Mouse (Mus musculus): ENCODE measurements around the gene Gm13762. TPM values are rescaled to one million over a fixed set of nuclear protein-coding genes. Genes with fewer than 3 reads are reported as not detected.

Gm13762 gene
- not detected for polyA plus RNA-seq (2014; fragmentation: Illumina TruSeq; extraction: RNeasy Lipid Tissue Mini Kit (QIAGEN cat#74804); ENCODE audit: low read depth, low replicate concordance)

GRCm38 (mm10) chr2:88980181-88980580 is at the start of gene Gm13762:
Gm13762 (minus strand) TSS chr2:88980281.

GRCm38 (mm10) chr2:89018240-89018639 is 38.2 kb upstream of the Gm13762 start, which contains the start of gene Olfr1216:
Olfr1216 (minus strand) TSS chr2:89018340.

GRCm38 (mm10) chr2:89006873-89007272 is 26.8 kb upstream of the Gm13762 start, which contains the start of gene Olfr1215:
Olfr1215 (minus strand) TSS chr2:89006973.

GRCm38 (mm10) chr2:88992553-88992952 is 12.5 kb upstream of the Gm13762 start, which contains the start of gene Olfr1214:
Olfr1214 (minus strand) TSS chr2:88992653.

GRCm38 (mm10) chr2:88953669-88954068 is 26.4 kb downstream of the Gm13762 start, which contains the start of gene Olfr1212:
Olfr1212 (plus strand) TSS chr2:88953969.

GRCm38 (mm10) chr2:88938011-88938410 is 42.1 kb downstream of the Gm13762 start, which contains the start of gene Olfr1211:
Olfr1211 (minus strand) TSS chr2:88938111.

Other genes starting within 250 kb of the Gm13762 start
- not detected for gene Olfr1197, start 247.9 kb downstream of the Gm13762 start, polyA plus RNA-seq (2014; fragmentation: Illumina TruSeq; extraction: RNeasy Lipid Tissue Mini Kit (QIAGEN cat#74804); ENCODE audit: low read depth, low replicate concordance)
- not detected for gene Olfr1198, start 228.9 kb downstream of the Gm13762 start, polyA plus RNA-seq (2014; fragmentation: Illumina TruSeq; extraction: RNeasy Lipid Tissue Mini Kit (QIAGEN cat#74804); ENCODE audit: low read depth, low replicate concordance)
- not detected for gene Olfr1199, start 219.8 kb downstream of the Gm13762 start, polyA plus RNA-seq (2014; fragmentation: Illumina TruSeq; extraction: RNeasy Lipid Tissue Mini Kit (QIAGEN cat#74804); ENCODE audit: low read depth, low replicate concordance)
- gene Olfr1200, start 209.8 kb downstream of the Gm13762 start, polyA plus RNA-seq (2014; fragmentation: Illumina TruSeq; extraction: RNeasy Lipid Tissue Mini Kit (QIAGEN cat#74804); ENCODE audit: low read depth, low replicate concordance): not detected
- gene Olfr1201, start 187.2 kb downstream of the Gm13762 start, polyA plus RNA-seq (2014; fragmentation: Illumina TruSeq; extraction: RNeasy Lipid Tissue Mini Kit (QIAGEN cat#74804); ENCODE audit: low read depth, low replicate concordance): not detected
- not detected for gene Olfr1202, start 165.8 kb downstream of the Gm13762 start, polyA plus RNA-seq (2014; fragmentation: Illumina TruSeq; extraction: RNeasy Lipid Tissue Mini Kit (QIAGEN cat#74804); ENCODE audit: low read depth, low replicate concordance)
- gene Olfr1205, start 150.5 kb downstream of the Gm13762 start, polyA plus RNA-seq (2014; fragmentation: Illumina TruSeq; extraction: RNeasy Lipid Tissue Mini Kit (QIAGEN cat#74804); ENCODE audit: low read depth, low replicate concordance): not detected
- not detected for gene Olfr1204, start 131.0 kb downstream of the Gm13762 start, polyA plus RNA-seq (2014; fragmentation: Illumina TruSeq; extraction: RNeasy Lipid Tissue Mini Kit (QIAGEN cat#74804); ENCODE audit: low read depth, low replicate concordance)
- gene Olfr1206, start 117.0 kb downstream of the Gm13762 start, polyA plus RNA-seq (2014; fragmentation: Illumina TruSeq; extraction: RNeasy Lipid Tissue Mini Kit (QIAGEN cat#74804); ENCODE audit: low read depth, low replicate concordance): not detected
- gene Olfr1208, start 78.0 kb downstream of the Gm13762 start, polyA plus RNA-seq (2014; fragmentation: Illumina TruSeq; extraction: RNeasy Lipid Tissue Mini Kit (QIAGEN cat#74804); ENCODE audit: low read depth, low replicate concordance): not detected
- gene Olfr1209, start 65.1 kb downstream of the Gm13762 start, polyA plus RNA-seq (2014; fragmentation: Illumina TruSeq; extraction: RNeasy Lipid Tissue Mini Kit (QIAGEN cat#74804); ENCODE audit: low read depth, low replicate concordance): not detected
- not detected for gene Olfr1211, start 42.2 kb downstream of the Gm13762 start, polyA plus RNA-seq (2014; fragmentation: Illumina TruSeq; extraction: RNeasy Lipid Tissue Mini Kit (QIAGEN cat#74804); ENCODE audit: low read depth, low replicate concordance)
- gene Olfr1212, start 26.3 kb downstream of the Gm13762 start, polyA plus RNA-seq (2014; fragmentation: Illumina TruSeq; extraction: RNeasy Lipid Tissue Mini Kit (QIAGEN cat#74804); ENCODE audit: low read depth, low replicate concordance): not detected
- gene Olfr1214, start 12.4 kb upstream of the Gm13762 start, polyA plus RNA-seq (2014; fragmentation: Illumina TruSeq; extraction: RNeasy Lipid Tissue Mini Kit (QIAGEN cat#74804); ENCODE audit: low read depth, low replicate concordance): not detected
- not detected for gene Olfr1215, start 26.7 kb upstream of the Gm13762 start, polyA plus RNA-seq (2014; fragmentation: Illumina TruSeq; extraction: RNeasy Lipid Tissue Mini Kit (QIAGEN cat#74804); ENCODE audit: low read depth, low replicate concordance)
- gene Olfr1216, start 38.1 kb upstream of the Gm13762 start, polyA plus RNA-seq (2014; fragmentation: Illumina TruSeq; extraction: RNeasy Lipid Tissue Mini Kit (QIAGEN cat#74804); ENCODE audit: low read depth, low replicate concordance): not detected
- gene Olfr1217, start 51.8 kb upstream of the Gm13762 start, polyA plus RNA-seq (2014; fragmentation: Illumina TruSeq; extraction: RNeasy Lipid Tissue Mini Kit (QIAGEN cat#74804); ENCODE audit: low read depth, low replicate concordance): not detected
- not detected for gene Olfr1218, start 80.9 kb upstream of the Gm13762 start, polyA plus RNA-seq (2014; fragmentation: Illumina TruSeq; extraction: RNeasy Lipid Tissue Mini Kit (QIAGEN cat#74804); ENCODE audit: low read depth, low replicate concordance)
- gene Olfr1219, start 103.2 kb upstream of the Gm13762 start, polyA plus RNA-seq (2014; fragmentation: Illumina TruSeq; extraction: RNeasy Lipid Tissue Mini Kit (QIAGEN cat#74804); ENCODE audit: low read depth, low replicate concordance): not detected
- gene Olfr1220, start 126.6 kb upstream of the Gm13762 start, polyA plus RNA-seq (2014; fragmentation: Illumina TruSeq; extraction: RNeasy Lipid Tissue Mini Kit (QIAGEN cat#74804); ENCODE audit: low read depth, low replicate concordance): not detected
- not detected for gene Olfr1221, start 137.0 kb upstream of the Gm13762 start, polyA plus RNA-seq (2014; fragmentation: Illumina TruSeq; extraction: RNeasy Lipid Tissue Mini Kit (QIAGEN cat#74804); ENCODE audit: low read depth, low replicate concordance)
- not detected for gene Olfr1222, start 152.8 kb upstream of the Gm13762 start, polyA plus RNA-seq (2014; fragmentation: Illumina TruSeq; extraction: RNeasy Lipid Tissue Mini Kit (QIAGEN cat#74804); ENCODE audit: low read depth, low replicate concordance)
- not detected for gene Olfr1223, start 171.3 kb upstream of the Gm13762 start, polyA plus RNA-seq (2014; fragmentation: Illumina TruSeq; extraction: RNeasy Lipid Tissue Mini Kit (QIAGEN cat#74804); ENCODE audit: low read depth, low replicate concordance)
- not detected for gene Olfr1224-ps1, start 183.8 kb upstream of the Gm13762 start, polyA plus RNA-seq (2014; fragmentation: Illumina TruSeq; extraction: RNeasy Lipid Tissue Mini Kit (QIAGEN cat#74804); ENCODE audit: low read depth, low replicate concordance)
- gene Olfr1225, start 194.4 kb upstream of the Gm13762 start, polyA plus RNA-seq (2014; fragmentation: Illumina TruSeq; extraction: RNeasy Lipid Tissue Mini Kit (QIAGEN cat#74804); ENCODE audit: low read depth, low replicate concordance): not detected
- not detected for gene Olfr1226, start 219.8 kb upstream of the Gm13762 start, polyA plus RNA-seq (2014; fragmentation: Illumina TruSeq; extraction: RNeasy Lipid Tissue Mini Kit (QIAGEN cat#74804); ENCODE audit: low read depth, low replicate concordance)

All from liver, adult 10 weeks (tissue).